Mouse (Mus musculus): ENCODE measurements around the gene Ano2. TPM values are rescaled to one million over a fixed set of nuclear protein-coding genes. Genes with fewer than 3 reads are reported as not detected.

Ano2 gene
- total RNA-seq, 4 experiments from 2014 or later: not detected

- no peak for DNase-seq (ENCODE audit: low spot score)
Observed at GRCm38 (mm10) chr6:125914446-125914845, 224.2 kb downstream of the Ano2 start.

DNA sequence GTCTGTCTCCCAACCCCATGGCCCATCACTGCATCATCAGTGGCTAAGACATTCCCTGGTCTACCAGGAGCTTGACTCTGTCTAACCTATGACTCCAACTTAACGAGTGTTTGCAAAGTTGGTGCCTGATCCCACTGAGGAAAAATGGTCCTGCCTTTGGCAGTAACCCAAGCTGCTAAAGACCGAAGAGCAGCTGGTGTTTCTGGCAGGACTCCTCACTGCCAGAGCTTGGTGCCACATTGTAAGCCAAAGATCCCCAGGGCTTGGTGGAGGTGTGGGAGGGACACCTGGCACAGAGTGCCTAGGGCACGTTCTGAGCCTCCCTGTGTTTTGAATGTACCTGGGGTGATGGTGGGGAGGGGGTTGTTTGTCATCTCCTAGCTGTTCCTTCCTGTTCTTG, 232.5 kb downstream of the Ano2 start:
- DNase-seq (ENCODE audit: low spot score): no peak

DNA sequence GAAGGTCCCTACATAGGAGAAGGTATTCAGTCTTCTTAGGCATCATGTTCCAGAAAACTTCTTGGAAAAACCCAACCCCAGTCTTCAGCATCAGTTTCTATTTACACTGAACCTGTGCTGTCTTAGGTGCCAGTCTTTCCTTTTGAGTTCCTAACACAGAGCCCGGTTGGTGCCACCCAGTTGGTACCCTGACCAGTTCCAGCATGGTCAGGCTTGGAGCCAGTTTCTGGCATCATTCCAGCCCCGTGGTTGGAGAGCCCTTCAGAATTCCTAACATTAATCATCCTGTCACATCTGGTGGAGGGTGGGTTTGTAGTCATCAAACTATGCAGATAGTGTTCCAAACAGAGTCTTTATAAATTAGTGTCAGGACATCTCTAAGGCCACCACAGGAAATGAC, 234.8 kb downstream of the Ano2 start:
- DNase-seq (ENCODE audit: low spot score): no peak

DNA sequence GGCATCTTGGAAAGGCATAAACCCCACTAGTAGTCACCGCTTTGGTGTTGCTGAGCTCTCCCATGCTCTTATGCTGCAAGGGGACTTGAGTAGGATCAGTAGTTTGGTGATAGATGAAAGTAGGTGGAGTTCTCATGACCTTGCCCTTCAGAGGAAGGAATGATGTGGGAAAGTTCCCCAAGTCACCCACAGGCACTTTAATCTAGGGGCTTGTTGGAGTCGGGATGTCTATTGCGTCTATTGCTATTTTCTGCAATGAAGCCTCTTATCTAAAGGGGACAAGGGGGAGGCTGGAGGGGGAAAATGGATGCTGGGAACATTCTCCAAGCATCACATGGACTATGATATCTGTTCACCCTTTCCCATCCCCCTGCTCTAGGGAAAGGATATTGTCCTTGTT, 235.6 kb downstream of the Ano2 start:
- DNase-seq (ENCODE audit: low spot score): no peak

DNA sequence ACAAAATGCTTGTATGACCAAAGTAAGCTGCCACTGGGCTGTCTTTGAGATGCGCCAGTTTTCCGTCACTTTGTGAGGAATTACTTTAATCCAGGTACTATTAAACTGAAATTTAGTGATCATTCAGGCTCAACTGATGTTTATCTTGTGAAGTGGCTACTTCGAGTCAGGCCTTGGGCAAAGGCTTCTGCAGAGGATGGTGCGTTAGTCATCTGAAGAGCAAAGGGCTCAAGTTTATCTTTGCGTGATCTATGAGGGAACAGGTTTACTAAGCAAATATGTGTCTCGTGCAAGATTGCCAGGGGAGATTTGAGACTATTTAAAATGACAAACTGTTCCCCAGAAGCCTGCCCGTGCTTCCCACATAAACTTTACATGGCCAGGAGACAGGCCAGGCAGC, 241.7 kb downstream of the Ano2 start:
- DNase-seq (ENCODE audit: low spot score): no peak

DNA sequence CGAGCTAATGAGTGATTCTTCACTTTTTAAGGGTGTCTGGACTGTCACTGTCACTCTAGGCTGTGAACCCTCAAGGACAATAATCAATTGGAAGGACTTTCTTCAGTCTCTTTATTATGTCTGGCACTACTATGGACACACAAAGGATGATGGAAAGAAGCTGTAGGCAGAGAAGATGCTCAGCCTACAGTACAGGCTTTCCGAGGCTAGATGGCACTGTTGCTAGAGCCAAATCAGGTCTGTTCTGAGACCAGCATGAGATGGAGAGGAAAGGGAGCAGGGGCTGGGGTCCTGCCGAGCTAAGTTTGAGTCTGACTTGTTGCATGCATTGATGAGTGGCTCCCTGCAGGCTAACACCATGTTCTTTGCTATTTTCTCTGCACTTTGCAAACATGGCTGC, 264.7 kb downstream of the Ano2 start:
- DNase-seq (ENCODE audit: low spot score): peak; percentile 48

GRCm38 (mm10) chr6:125973551-125973950, 283.3 kb downstream of the Ano2 start:
- no peak for DNase-seq (ENCODE audit: low spot score)

GRCm38 (mm10) chr6:125975788-125976465, 285.7 kb downstream of the Ano2 start:
- no peak for DNase-seq (ENCODE audit: low spot score)

DNA sequence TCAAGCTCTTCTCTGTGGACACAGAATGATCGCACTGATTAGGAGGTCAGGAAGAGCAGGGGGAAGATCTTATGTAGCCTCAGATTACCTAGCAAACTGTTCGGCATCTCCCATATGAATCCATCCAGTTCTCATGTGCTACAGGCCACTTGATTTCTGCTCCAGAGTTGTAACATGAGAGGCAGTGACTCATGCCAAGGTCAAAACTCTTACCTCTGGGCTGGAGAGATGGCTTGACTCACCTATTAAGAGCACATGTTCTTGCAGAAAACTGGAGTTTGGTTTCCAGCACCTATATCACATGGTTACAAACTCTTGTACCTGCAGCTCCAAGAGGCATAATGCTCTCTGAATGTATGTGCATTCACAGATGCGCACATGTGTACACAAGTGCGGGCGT, 289.4 kb downstream of the Ano2 start:
- DNase-seq (ENCODE audit: low spot score): no peak

- DNase-seq (ENCODE audit: low spot score): no peak
Observed at GRCm38 (mm10) chr6:125984050-125984449, 293.8 kb downstream of the Ano2 start.

- peak; percentile 31 for DNase-seq (ENCODE audit: low spot score)
Observed at GRCm38 (mm10) chr6:125992731-125993130, 302.5 kb downstream of the Ano2 start.

DNA sequence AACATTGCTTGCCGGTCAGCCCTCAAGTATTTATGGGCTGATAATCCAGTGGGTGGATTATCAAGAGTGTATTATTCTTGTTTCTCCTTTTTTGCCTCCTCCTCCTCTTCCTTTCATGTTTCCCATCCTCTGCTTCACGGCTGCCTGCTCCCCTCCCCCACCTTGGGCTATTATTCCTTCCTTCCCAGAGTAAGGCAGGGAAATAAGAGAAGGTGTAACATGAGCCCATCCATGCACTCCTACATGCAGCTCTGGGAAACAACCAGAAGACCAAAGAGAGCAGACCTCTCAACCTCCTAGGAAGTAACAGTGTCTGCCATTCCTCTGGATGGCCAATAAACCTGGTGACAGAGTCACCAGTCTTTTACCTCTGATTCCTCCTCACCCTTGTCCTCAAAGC, 311.6 kb downstream of the Ano2 start:
- no peak for DNase-seq (ENCODE audit: low spot score)

GRCm38 (mm10) chr6:126003002-126003742, 313.0 kb downstream of the Ano2 start:
- DNase-seq (ENCODE audit: low spot score): no peak

DNA sequence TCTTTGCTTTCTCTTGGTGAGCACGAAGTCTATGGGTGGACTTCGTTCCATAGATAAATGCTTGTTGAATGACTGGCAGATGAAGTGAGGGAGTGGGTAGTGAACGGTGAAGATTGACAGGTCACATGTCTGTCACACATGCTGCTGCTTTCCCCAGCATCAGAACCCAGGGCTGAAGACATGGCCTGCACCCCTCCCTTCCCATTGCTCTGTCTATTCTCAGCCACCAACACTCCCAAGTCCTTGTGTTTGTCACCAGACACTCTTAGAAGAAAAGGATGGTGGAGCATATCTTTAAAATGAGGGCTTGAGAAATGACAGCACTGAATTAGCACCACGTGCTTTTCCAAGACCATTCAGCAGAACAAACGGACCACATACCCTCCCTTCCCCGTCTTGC, 316.4 kb downstream of the Ano2 start:
- DNase-seq (ENCODE audit: low spot score): no peak

GRCm38 (mm10) chr6:126009083-126009482, 318.9 kb downstream of the Ano2 start:
- peak; percentile 54 for DNase-seq (ENCODE audit: low spot score)

DNA sequence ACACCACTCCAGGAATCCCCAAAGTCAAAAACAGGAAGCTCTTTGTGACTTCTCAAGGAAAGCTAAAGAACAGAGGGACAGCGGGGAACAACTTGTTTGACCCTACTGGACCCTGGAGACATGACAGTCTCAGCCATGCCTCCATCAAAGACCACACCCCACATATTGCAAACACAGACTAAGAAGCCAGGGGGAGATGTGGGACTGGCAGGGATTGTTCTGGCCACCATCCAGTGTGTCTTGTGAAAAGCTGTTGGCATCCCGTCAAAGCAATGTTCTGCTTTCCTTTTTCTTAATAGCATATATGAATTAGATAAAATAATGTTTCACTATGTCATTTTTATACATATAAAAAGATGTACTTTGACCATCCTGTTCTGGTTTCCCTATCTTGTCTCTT, 326.8 kb downstream of the Ano2 start:
- no peak for DNase-seq (ENCODE audit: low spot score)

GRCm38 (mm10) chr6:126018411-126018810, 328.2 kb downstream of the Ano2 start:
- DNase-seq (ENCODE audit: low spot score): no peak

DNA sequence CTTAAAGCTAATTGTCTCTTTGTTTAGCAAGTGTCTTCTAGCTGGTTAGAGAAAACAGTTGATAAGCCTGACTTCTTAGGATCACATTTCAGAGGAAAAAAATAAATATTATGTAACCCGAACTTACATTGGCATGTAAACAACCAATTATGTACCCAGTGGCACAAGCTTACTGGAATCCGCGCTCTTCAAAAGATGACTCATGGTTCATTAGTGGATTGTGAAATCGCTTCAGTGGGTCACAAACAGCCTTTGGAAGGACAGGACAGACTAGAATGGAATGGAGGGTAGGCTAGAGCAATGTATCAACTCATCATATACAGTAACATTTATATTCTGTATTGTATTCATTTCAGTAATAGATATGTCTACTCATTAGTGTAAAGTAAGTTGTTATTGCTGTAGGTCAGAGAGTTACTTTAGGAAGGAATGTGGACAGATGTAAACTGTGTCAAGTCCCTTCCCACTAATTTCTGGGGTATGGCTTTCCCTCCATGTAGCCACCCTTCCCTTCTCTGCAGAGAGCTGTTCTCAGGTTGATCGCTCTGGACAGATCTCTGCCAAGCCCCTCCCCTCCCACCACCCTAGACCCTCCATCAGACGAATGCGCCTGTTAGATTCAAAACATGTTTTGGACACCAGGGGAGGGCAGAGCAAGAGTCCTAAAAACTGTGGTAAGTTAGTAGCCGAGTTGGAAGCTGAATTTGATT, 343.6 kb downstream of the Ano2 start:
- DNase-seq (ENCODE audit: low spot score): peak; percentile 32

DNA sequence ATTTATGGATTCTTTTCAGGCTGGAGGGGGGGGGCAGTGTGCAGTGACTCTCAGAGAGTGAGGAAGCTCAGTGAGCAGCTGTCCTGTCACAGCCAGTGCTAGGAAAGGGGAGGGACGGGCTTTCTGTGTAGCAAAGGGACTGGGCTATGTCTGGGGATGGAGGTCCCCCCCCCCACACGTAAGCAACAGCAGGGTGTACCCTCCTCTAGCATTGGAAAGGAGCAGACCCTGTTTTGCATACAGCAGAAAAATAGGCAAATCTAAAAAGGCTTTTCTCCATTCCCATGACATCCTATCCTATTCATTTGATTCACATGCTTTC, 344.1 kb downstream of the Ano2 start:
- DNase-seq (ENCODE audit: low spot score): no peak

DNA sequence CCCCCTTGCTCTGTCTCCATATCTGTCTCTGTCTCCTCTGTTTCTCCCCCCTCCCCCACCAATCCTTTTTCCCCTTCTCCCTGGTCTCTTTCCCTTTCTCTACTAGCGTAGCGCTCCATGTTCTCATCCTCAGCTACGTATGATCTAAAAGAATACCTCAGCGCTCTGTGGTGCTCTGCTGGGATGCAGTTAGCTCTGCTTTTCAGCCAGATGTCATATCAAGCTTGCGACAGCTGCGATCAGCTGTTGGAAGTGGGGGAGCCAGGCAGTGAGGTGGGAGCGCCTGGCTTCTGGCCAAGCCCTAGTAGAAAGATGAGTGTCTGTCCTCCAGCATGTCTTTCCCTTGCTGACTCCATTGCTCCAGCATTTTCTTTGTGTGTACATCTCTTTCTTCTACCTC, 344.5 kb downstream of the Ano2 start:
- DNase-seq (ENCODE audit: low spot score): peak; percentile 60

DNA sequence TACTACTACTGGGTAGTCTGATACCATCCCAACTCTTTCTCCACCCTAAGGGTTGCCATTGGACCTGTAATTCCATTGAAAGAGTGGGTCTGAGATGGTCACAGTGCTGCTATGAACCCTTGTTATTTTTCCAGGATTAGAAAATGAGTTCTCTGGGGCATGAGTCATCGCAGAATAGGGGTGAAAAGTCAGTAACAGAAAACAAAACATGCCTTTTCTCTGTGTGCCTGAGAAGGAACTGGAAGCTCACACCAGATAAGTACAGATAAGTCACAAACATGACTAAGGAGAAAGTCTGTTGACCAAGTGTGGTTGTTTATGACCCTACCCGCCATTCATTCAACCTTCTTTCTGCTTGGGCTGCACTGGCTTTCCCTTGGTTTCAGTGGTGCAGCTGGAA, 345.4 kb downstream of the Ano2 start:
- DNase-seq (ENCODE audit: low spot score): peak; percentile 47

DNA sequence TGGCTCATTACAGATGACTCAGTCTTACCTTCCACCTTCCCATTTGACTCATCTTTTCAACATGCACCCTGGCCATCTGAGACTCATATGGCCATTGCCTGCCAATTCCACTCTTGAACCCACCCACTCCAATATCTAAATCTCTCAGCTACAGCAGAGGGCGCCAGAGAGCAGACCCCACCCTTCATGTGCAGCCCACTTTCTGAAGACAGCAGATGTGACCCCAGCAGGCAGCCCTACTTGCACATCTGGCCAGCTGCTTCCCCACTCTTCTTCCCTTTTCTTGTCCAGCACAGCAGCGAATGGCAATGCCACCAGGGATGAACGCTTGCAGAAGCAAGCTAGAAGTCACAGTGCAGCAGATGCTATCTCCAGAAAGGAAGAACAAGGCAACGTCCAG, 355.7 kb downstream of the Ano2 start:
- peak; percentile 21 for DNase-seq (ENCODE audit: low spot score)

- DNase-seq (ENCODE audit: low spot score): no peak
Observed at GRCm38 (mm10) chr6:126048206-126048605, 358.0 kb downstream of the Ano2 start.

All from heart, adult 8-10 months (tissue).